10 mouse cellular contexts compared by ENCODE assay signal in genomic region chr2:172862424-172862823, GRCm38 (mm10).
A peak's percentile ranks its signal among the peaks of the same experiment; 100 is the strongest.
DNase-seq lines count a peak whose midpoint lies in the region; ATAC-seq and TF ChIP-seq lines count a peak whose summit lies in the region.
"Had no signal": no experiment of that assay in that cellular context is flagged by ENCODE, and none has a peak within 500 bp of the region (broad histone marks: within the 10 kb centered on the region; RNA-seq: fewer than 3 reads in every experiment).

No protein-coding gene starts in this region.

- 30% methylated on average over 19 of the region's 19 CpGs for WGBS in liver, adult 2 months
- 53% methylated on average over 19 of the region's 19 CpGs for WGBS in liver, postnatal 0 days (ENCODE audit: insufficient replicate concordance)
- WGBS in heart, embryonic 15.5 days: 26% methylated on average over 19 of the region's 19 CpGs

- no peaks in the 10 kb centered on the region for H3K79me2 ChIP-seq in liver, adult 2 months (ENCODE audit: control insufficient read depth, insufficient read depth, low read length)

- no peaks in the 10 kb centered on the region for H3K36me3 ChIP-seq in liver, adult 2 months (ENCODE audit: control insufficient read depth, insufficient read depth, low read length)
- H3K36me3 ChIP-seq in liver, postnatal 0 days (replicated peaks; ENCODE audit: insufficient read depth, low read length): no peaks in the 10 kb centered on the region
- no peaks in the 10 kb centered on the region for H3K36me3 ChIP-seq in heart, embryonic 15.5 days

- no peak for TF ChIP-seq CTCF in liver, adult 2 months (IDR thresholded peaks at IDR 0.05; ENCODE audit: low read depth, low read length)
- TF ChIP-seq CTCF in liver, postnatal 0 days (IDR thresholded peaks at IDR 0.05; ENCODE audit: low read depth): no peak

- no peak overlapping the region for H3K4me2 ChIP-seq in liver, postnatal 0 days (ENCODE audit: low read depth, low read length)
- peak overlapping the region; percentile 58 for H3K4me2 ChIP-seq in heart, embryonic 15.5 days

- no peak for ATAC-seq in liver, postnatal 0 days
- no peak for ATAC-seq in heart, embryonic 15.5 days (replicated peaks; ENCODE audit: insufficient number of reproducible peaks, insufficient read depth, low FRiP score, low read depth)
- no peak for ATAC-seq in CD4-positive, CD25-positive, alpha-beta regulatory T cell, adult 4 months

- no peaks in the 10 kb centered on the region for H3K4me1 ChIP-seq in liver, adult 2 months (ENCODE audit: control insufficient read depth, insufficient read depth, low read length)
- peaks cover 8% of the 10 kb centered on the region for H3K4me1 ChIP-seq in liver, postnatal 0 days (ENCODE audit: insufficient read depth)
- H3K4me1 ChIP-seq in heart, embryonic 15.5 days (replicated peaks): peaks cover 71% of the 10 kb centered on the region

- H3K4me3 ChIP-seq in liver, adult 2 months (ENCODE audit: insufficient read depth, low read depth, low read length): no peak overlapping the region
- H3K4me3 ChIP-seq in liver, postnatal 0 days (ENCODE audit: low read depth, low read length): no peak overlapping the region
- peak overlapping the region; percentile 23 for H3K4me3 ChIP-seq in heart, embryonic 15.5 days

- peak; percentile 13 to 15 for DNase-seq in heart, adult 18-20 months
- no peak for DNase-seq in heart, adult 11 months
- peak; percentile 13 for DNase-seq in liver, adult 2 months (ENCODE audit: extremely low read depth, low read depth, low spot score)
- DNase-seq in liver, postnatal 0 days: no peak
- peak; percentile 12 for DNase-seq in lung, postnatal 36 days
- no peak for DNase-seq in left cerebral cortex, postnatal 4 days
- DNase-seq: cerebellum, adult 9-11 months; gastrocnemius, postnatal 10 days had no signal

- TF ChIP-seq POLR2A in liver, adult 2 months (IDR thresholded peaks at IDR 0.05; ENCODE audit: extremely low read depth, insufficient read depth, low read length): no peak

- peaks cover 11% of the 10 kb centered on the region for H3K27me3 ChIP-seq in liver, adult 2 months (ENCODE audit: control insufficient read depth, insufficient read depth, low read length)
- 0 out of 2 replicates have a peak, but pooled peaks cover 10% of the 10 kb centered on the region for H3K27me3 ChIP-seq in liver, postnatal 0 days (ENCODE audit: insufficient read depth, low read length)
- H3K27me3 ChIP-seq in heart, embryonic 15.5 days: no peaks in the 10 kb centered on the region

- intact Hi-C loops in left cerebral cortex, postnatal 4 days (cut with DNase I): no loop called here

- TF ChIP-seq EP300 in liver, postnatal 0 days (IDR thresholded peaks at IDR 0.05; ENCODE audit: low read depth): no peak

- H3K9ac ChIP-seq in liver, adult 2 months (ENCODE audit: low read depth, low read length): no peak overlapping the region
- no peak overlapping the region for H3K9ac ChIP-seq in liver, postnatal 0 days (replicated peaks)
- H3K9ac ChIP-seq in heart, embryonic 15.5 days: 0 out of 2 replicates have a peak overlapping the region, but pooled peaks have one; percentile 20

- H3K27ac ChIP-seq in liver, adult 2 months (replicated peaks; ENCODE audit: insufficient read depth, low read depth, low read length): no peak overlapping the region
- no peak overlapping the region for H3K27ac ChIP-seq in liver, postnatal 0 days (ENCODE audit: low read depth)
- H3K27ac ChIP-seq in heart, embryonic 15.5 days: peak overlapping the region; percentile 94

- no peaks in the 10 kb centered on the region for H3K9me3 ChIP-seq in liver, postnatal 0 days (ENCODE audit: low read length)
- no peaks in the 10 kb centered on the region for H3K9me3 ChIP-seq in heart, embryonic 15.5 days (replicated peaks)

Comparison
In these comparisons a context has a peak if more than half of its experiments do, and no peak if none do; other contexts are left out.
1. DNase-seq: peak in heart, adult 18-20 months (2 of 2), liver, adult 2 months (single experiment) and lung, postnatal 36 days (single experiment); none in heart, adult 11 months (single experiment), liver, postnatal 0 days (single experiment) and left cerebral cortex, postnatal 4 days (single experiment).